Mouse (Mus musculus): ENCODE measurements around the gene Gins1. TPM values are rescaled to one million over a fixed set of nuclear protein-coding genes. Genes with fewer than 3 reads are reported as not detected.

Gins1 gene
- polyA plus RNA-seq, 1 experiment = not detected

GRCm38 (mm10) chr2:150877561-150877960, 27.6 kb upstream of the Gins1 start:
- Histone ChIP-seq H3K4me3 (ENCODE audit: insufficient read depth, low read depth, low read length) (no peak overlapping the region), H3K4me1 (ENCODE audit: control insufficient read depth, insufficient read depth, low read length) (peaks cover 3% of the 10 kb centered on the region; the same call in 1 of the 2 replicates), H3K27ac (ENCODE audit: insufficient read depth, low read depth, low read length) (no peak overlapping the region)
- TF ChIP-seq CTCF (IDR thresholded peaks at IDR 0.05; ENCODE audit: insufficient read depth, low read depth, low read length) = no peak
- no peak for TF ChIP-seq POLR2A (IDR thresholded peaks at IDR 0.05; ENCODE audit: insufficient read depth, low read depth, low read length)
- 83% methylated on average over 4 of the region's 4 CpGs for WGBS

GRCm38 (mm10) chr2:150884075-150884778, 21.0 kb upstream of the Gins1 start:
- H3K4me1 ChIP-seq (ENCODE audit: control insufficient read depth, insufficient read depth, low read length) = peaks cover 9% of the 10 kb centered on the region; the same call in 1 of the 2 replicates
- TF ChIP-seq POLR2A (IDR thresholded peaks at IDR 0.05; ENCODE audit: insufficient read depth, low read depth, low read length) (no peak), CTCF (IDR thresholded peaks at IDR 0.05; ENCODE audit: insufficient read depth, low read depth, low read length) (no peak)
- no peak overlapping the region for H3K27ac ChIP-seq (ENCODE audit: insufficient read depth, low read depth, low read length)
- no peak overlapping the region for H3K4me3 ChIP-seq (ENCODE audit: insufficient read depth, low read depth, low read length)
- 91% methylated on average over 8 of the region's 8 CpGs for WGBS

GRCm38 (mm10) chr2:150884779-150885110, 20.5 kb upstream of the Gins1 start:
- 88% methylated on average over 1 of the region's 1 CpGs for WGBS
- no peak for TF ChIP-seq CTCF (IDR thresholded peaks at IDR 0.05; ENCODE audit: insufficient read depth, low read depth, low read length)
- TF ChIP-seq POLR2A (IDR thresholded peaks at IDR 0.05; ENCODE audit: insufficient read depth, low read depth, low read length) = no peak
- no peak overlapping the region for H3K4me3 ChIP-seq (ENCODE audit: insufficient read depth, low read depth, low read length)
- H3K4me1 ChIP-seq (ENCODE audit: control insufficient read depth, insufficient read depth, low read length) = peaks cover 9% of the 10 kb centered on the region; the same call in 1 of the 2 replicates
- H3K27ac ChIP-seq (ENCODE audit: insufficient read depth, low read depth, low read length) = no peak overlapping the region

GRCm38 (mm10) chr2:150885814-150886213, 19.4 kb upstream of the Gins1 start:
- Histone ChIP-seq H3K4me1 (ENCODE audit: control insufficient read depth, insufficient read depth, low read length) (peaks cover 9% of the 10 kb centered on the region; the same call in 1 of the 2 replicates), H3K27ac (ENCODE audit: insufficient read depth, low read depth, low read length) (no peak overlapping the region), H3K4me3 (ENCODE audit: insufficient read depth, low read depth, low read length) (no peak overlapping the region)
- 72% methylated on average over 1 of the region's 1 CpGs for WGBS
- no peak for TF ChIP-seq POLR2A (IDR thresholded peaks at IDR 0.05; ENCODE audit: insufficient read depth, low read depth, low read length)
- TF ChIP-seq CTCF (IDR thresholded peaks at IDR 0.05; ENCODE audit: insufficient read depth, low read depth, low read length) = no peak

GRCm38 (mm10) chr2:150886315-150886714, 18.9 kb upstream of the Gins1 start:
- no peak overlapping the region for H3K4me3 ChIP-seq (ENCODE audit: insufficient read depth, low read depth, low read length)
- TF ChIP-seq CTCF (IDR thresholded peaks at IDR 0.05; ENCODE audit: insufficient read depth, low read depth, low read length) (no peak), POLR2A (IDR thresholded peaks at IDR 0.05; ENCODE audit: insufficient read depth, low read depth, low read length) (no peak)
- no peak overlapping the region for H3K27ac ChIP-seq (ENCODE audit: insufficient read depth, low read depth, low read length)
- H3K4me1 ChIP-seq (ENCODE audit: control insufficient read depth, insufficient read depth, low read length) = peaks cover 9% of the 10 kb centered on the region; the same call in 1 of the 2 replicates

- TF ChIP-seq POLR2A (IDR thresholded peaks at IDR 0.05; ENCODE audit: insufficient read depth, low read depth, low read length) (no peak), CTCF (IDR thresholded peaks at IDR 0.05; ENCODE audit: insufficient read depth, low read depth, low read length) (no peak)
- peaks cover 9% of the 10 kb centered on the region; the same call in 1 of the 2 replicates for H3K4me1 ChIP-seq (ENCODE audit: control insufficient read depth, insufficient read depth, low read length)
- 72% methylated on average over 2 of the region's 2 CpGs for WGBS
- no peak overlapping the region for H3K27ac ChIP-seq (ENCODE audit: insufficient read depth, low read depth, low read length)
- no peak overlapping the region for H3K4me3 ChIP-seq (ENCODE audit: insufficient read depth, low read depth, low read length)
Observed at GRCm38 (mm10) chr2:150887370-150887769, 17.8 kb upstream of the Gins1 start.

GRCm38 (mm10) chr2:150894617-150895267, 10.5 kb upstream of the Gins1 start:
- WGBS = 82% methylated on average over 2 of the region's 2 CpGs
- H3K4me1 ChIP-seq (ENCODE audit: control insufficient read depth, insufficient read depth, low read length) = no peaks in the 10 kb centered on the region; the same call in 1 of the 2 replicates
- no peak overlapping the region for H3K27ac ChIP-seq (ENCODE audit: insufficient read depth, low read depth, low read length)
- no peak overlapping the region for H3K4me3 ChIP-seq (ENCODE audit: insufficient read depth, low read depth, low read length)
- TF ChIP-seq CTCF (IDR thresholded peaks at IDR 0.05; ENCODE audit: insufficient read depth, low read depth, low read length) = no peak
- TF ChIP-seq POLR2A (IDR thresholded peaks at IDR 0.05; ENCODE audit: insufficient read depth, low read depth, low read length) = no peak

- 66% methylated on average over 7 of the region's 7 CpGs for WGBS
- Histone ChIP-seq H3K27ac (ENCODE audit: insufficient read depth, low read depth, low read length) (no peak overlapping the region), H3K4me1 (ENCODE audit: control insufficient read depth, insufficient read depth, low read length) (no peaks in the 10 kb centered on the region; the same call in 1 of the 2 replicates), H3K4me3 (ENCODE audit: insufficient read depth, low read depth, low read length) (no peak overlapping the region)
- TF ChIP-seq CTCF (IDR thresholded peaks at IDR 0.05; ENCODE audit: insufficient read depth, low read depth, low read length) (no peak), POLR2A (IDR thresholded peaks at IDR 0.05; ENCODE audit: insufficient read depth, low read depth, low read length) (no peak)
Observed at GRCm38 (mm10) chr2:150895691-150896252, 9.4 kb upstream of the Gins1 start.

GRCm38 (mm10) chr2:150900341-150900740, 4.9 kb upstream of the Gins1 start:
- H3K4me3 ChIP-seq (ENCODE audit: insufficient read depth, low read depth, low read length) = no peak overlapping the region
- WGBS = 94% methylated on average over 6 of the region's 6 CpGs
- TF ChIP-seq CTCF (IDR thresholded peaks at IDR 0.05; ENCODE audit: insufficient read depth, low read depth, low read length) = no peak
- peaks cover 2% of the 10 kb centered on the region; the same call in 1 of the 2 replicates for H3K4me1 ChIP-seq (ENCODE audit: control insufficient read depth, insufficient read depth, low read length)
- H3K27ac ChIP-seq (ENCODE audit: insufficient read depth, low read depth, low read length) = no peak overlapping the region

Data from olfactory bulb, adult 2 months (tissue).